Mouse (Mus musculus) forebrain, embryonic 16.5 days (tissue): ENCODE results near the gene Rnls. TPM values are rescaled to one million over a fixed set of nuclear protein-coding genes. Genes with fewer than 3 reads are reported as not detected.

Experiments
- ATAC-seq: fragments of 200-750 bp; cut with Nextera tagmentation; 2 replicates; pipeline ENCODE4 v1.8.0; 2017; ENCODE audit warnings: mild to moderate bottlenecking, moderate library complexity
- H3K27ac ChIP-seq: fragments of 300-500 bp; sonication (generic); 2 replicates; pipeline ENCODE4 v1.5.1; 2014; ENCODE audit warnings: low read length, control low read depth
- H3K27me3 ChIP-seq: fragments of 300-500 bp; sonication (generic); replicated peaks from 2 replicates; pipeline ENCODE4 v1.6.1; 2014; ENCODE audit warnings: low read length; ENCODE audit not compliant: control insufficient read depth, insufficient read depth
- H3K36me3 ChIP-seq: fragments of 300-500 bp; sonication (generic); 2 replicates; pipeline ENCODE4 v1.6.1; 2014; ENCODE audit not compliant: control insufficient read depth, insufficient read depth
- H3K4me1 ChIP-seq: fragments of 300-500 bp; sonication (generic); replicated peaks from 2 replicates; pipeline ENCODE4 v1.6.1; 2014; ENCODE audit warnings: low read length; ENCODE audit not compliant: control insufficient read depth, insufficient read depth
- H3K4me2 ChIP-seq: fragments of 300-500 bp; sonication (generic); 2 replicates; pipeline ENCODE4 v1.6.1; 2014; ENCODE audit warnings: mild to moderate bottlenecking, low read length, control low read depth
- H3K4me3 ChIP-seq: fragments of 300-500 bp; sonication (generic); replicated peaks from 2 replicates; pipeline ENCODE4 v1.5.1; 2014; ENCODE audit warnings: mild to moderate bottlenecking, low read length, control low read depth
- H3K9ac ChIP-seq: fragments of 300-500 bp; sonication (generic); replicated peaks from 2 replicates; pipeline ENCODE4 v1.6.1; 2014; ENCODE audit warnings: low read depth, low read length, control low read depth
- H3K9me3 ChIP-seq: fragments of 300-500 bp; sonication (generic); 2 replicates; pipeline ENCODE4 v1.6.1; 2016; ENCODE audit warnings: low read length; ENCODE audit not compliant: control insufficient read depth
- WGBS: fragments of 180-500 bp; shearing (Covaris S2); extraction: QIAGEN DNeasy Blood & Tissue Kit; methylation state at CpG from one replicate; pipeline ENCODE4 v1.1.7; 2014; 5-methylcytosine and 5-hydroxymethylcytosine counted together
- microRNA-seq: library from miRNA; unstranded; fragments of <30 nt; microRNA quantifications from one replicate; pipeline ENCODE4, GENCODE M21; 2017
- polyA plus RNA-seq: library from polyadenylated mRNA; unstranded; fragments of >200 nt; fragmentation: Nextera tagmentation; extraction: Ambion mirVana; gene quantifications from 2 replicates; pipeline ENCODE4 v1.2.1, GENCODE M21; 2015

Gene Rnls
- polyA plus RNA-seq, 1 experiment from 2014 or later: 9.1 TPM

DNA sequence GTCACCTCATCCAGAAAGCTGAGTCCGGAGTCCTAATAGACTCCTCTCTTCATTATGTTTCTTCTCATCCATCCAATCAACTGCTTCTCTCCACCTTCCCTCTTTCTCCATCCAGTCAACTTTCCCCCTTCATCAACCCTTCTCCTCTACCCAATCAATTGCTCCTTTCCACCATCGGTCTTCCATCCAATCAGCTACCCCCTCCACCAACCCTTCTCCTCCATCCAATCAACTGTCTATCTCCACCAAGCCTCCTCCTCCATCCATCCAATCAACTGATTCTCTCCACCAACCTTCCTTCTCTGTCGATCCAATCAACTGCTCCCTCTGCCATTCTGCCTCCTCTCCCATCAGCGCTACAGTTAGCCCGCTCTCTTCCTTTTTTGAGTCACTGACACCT lies 295.5 kb downstream of the Rnls start:
- H3K27ac ChIP-seq: no peak overlapping the region
- H3K4me3 ChIP-seq: no peak overlapping the region
- no peak overlapping the region for H3K4me2 ChIP-seq
- H3K36me3 ChIP-seq: no peaks in the 10 kb centered on the region
- H3K27me3 ChIP-seq: no peaks in the 10 kb centered on the region
- no peaks in the 10 kb centered on the region for H3K9me3 ChIP-seq
- peaks cover 3% of the 10 kb centered on the region; the same call in 1 of the 2 replicates for H3K4me1 ChIP-seq
- H3K9ac ChIP-seq: no peak overlapping the region
- ATAC-seq: no peak
- WGBS: 96% methylated on average over 5 of the region's 5 CpGs

DNA sequence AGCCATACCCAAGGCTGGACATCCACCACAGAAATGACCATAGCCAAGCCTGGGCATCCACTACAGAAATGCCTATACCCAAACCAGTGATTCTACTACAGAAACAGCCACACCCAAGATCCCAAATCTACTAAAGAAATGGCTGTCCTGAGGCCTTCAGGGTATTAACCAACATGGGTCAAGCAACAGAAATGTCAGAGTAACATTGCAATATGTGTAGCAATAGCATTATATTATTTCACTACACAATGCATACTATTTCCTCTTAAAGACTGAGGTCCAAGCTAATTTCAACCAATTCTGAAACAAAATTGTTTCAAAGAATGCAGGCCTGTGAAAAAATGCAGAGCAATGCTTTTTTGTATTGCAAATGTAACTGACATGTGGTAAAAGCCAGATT lies 299.5 kb downstream of the Rnls start:
- ATAC-seq: no peak

DNA sequence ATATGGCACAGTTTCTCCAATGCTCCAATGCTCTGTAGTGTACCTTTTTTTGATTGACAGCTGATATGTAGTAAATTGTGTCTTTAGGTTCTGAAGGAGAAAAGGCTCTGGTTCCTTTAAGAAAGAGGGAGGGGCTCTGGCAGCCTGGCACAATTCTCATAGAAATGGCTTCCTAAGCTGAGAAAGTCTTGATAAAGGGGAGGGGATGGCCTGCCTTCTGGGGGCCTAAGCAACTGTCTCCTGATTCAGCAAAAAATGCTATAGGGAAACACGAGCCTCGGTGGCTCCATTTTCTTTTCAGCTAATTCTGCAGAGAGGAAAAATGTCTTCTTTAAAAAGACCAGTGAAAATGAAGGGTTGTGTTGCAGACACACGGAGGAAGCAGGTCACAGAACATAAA lies 300.8 kb downstream of the Rnls start:
- ATAC-seq: no peak
- H3K9ac ChIP-seq: no peak overlapping the region
- no peak overlapping the region for H3K4me2 ChIP-seq
- H3K4me3 ChIP-seq: no peak overlapping the region
- H3K27me3 ChIP-seq: no peaks in the 10 kb centered on the region
- no peak overlapping the region for H3K27ac ChIP-seq
- no peaks in the 10 kb centered on the region for H3K4me1 ChIP-seq
- H3K36me3 ChIP-seq: no peaks in the 10 kb centered on the region
- 43% methylated on average over 3 of the region's 3 CpGs for WGBS
- H3K9me3 ChIP-seq: no peaks in the 10 kb centered on the region

More for the DNA sequence above, 299.5 kb downstream of the Rnls start:
- Histone ChIP-seq H3K27me3 (no peaks in the 10 kb centered on the region), H3K4me1 (no peaks in the 10 kb centered on the region), H3K9ac (no peak overlapping the region), H3K9me3 (no peaks in the 10 kb centered on the region), H3K4me3 (no peak overlapping the region), H3K27ac (no peak overlapping the region), H3K4me2 (no peak overlapping the region), H3K36me3 (no peaks in the 10 kb centered on the region)

DNA sequence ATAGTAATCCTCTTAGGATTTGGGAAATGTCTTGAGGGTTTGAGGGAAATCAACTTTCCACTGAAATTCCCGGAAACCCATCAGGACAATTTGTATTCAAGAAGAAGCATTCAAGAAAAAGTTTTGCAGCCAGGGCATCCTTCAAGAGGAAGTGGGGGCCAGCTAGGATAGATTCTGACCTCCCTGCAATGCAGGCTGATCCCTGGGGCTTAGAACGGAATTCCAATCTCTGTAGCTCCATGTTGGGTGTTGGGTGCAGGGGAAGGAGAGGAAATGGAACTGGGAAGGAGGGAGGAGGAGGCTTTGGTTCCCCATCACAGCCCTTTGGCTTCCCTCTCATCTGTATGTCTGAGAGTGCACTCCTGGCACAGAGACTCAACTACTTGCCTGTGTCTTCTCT lies 303.2 kb downstream of the Rnls start:
- Histone ChIP-seq H3K9ac (no peak overlapping the region), H3K27me3 (no peaks in the 10 kb centered on the region), H3K9me3 (no peaks in the 10 kb centered on the region), H3K4me1 (no peaks in the 10 kb centered on the region), H3K36me3 (no peaks in the 10 kb centered on the region), H3K27ac (no peak overlapping the region), H3K4me3 (no peak overlapping the region), H3K4me2 (no peak overlapping the region)
- no peak for ATAC-seq
- 80% methylated on average over 2 of the region's 2 CpGs for WGBS

DNA sequence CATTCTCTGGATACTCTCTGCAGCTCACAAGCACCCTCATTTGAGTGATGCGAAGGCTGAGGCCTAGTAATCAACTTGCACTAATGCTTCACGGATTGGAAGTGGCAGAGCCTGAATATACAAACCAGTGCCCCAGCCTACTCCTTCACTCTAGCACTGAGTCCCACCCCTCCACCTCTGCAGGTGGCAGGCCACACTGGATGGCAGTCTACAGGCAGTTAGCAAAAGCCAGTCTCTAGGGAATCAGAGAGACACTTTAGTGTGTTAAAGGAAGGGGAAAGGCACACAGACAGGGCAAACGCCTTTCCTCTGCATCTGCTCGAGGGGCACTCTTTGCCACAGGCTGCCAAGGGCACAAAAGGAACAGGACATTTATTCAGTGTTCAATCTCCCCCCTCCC lies 304.1 kb downstream of the Rnls start:
- Histone ChIP-seq H3K9me3 (no peaks in the 10 kb centered on the region), H3K36me3 (no peaks in the 10 kb centered on the region), H3K27ac (no peak overlapping the region), H3K27me3 (no peaks in the 10 kb centered on the region), H3K4me3 (no peak overlapping the region), H3K9ac (no peak overlapping the region), H3K4me1 (no peaks in the 10 kb centered on the region), H3K4me2 (no peak overlapping the region)
- ATAC-seq: no peak
- 61% methylated on average over 4 of the region's 4 CpGs for WGBS

Small RNAs within 50 kb of the gene (microRNA-seq; reads per million reads assigned to microRNA genes)
- gene Mir3970: 6.0 reads per million, percentile 24 among the genes with 10 or more reads in this experiment

Other genes with a start within 250 kb of the Rnls start
- not detected in 2 replicates for gene Lipo4, start 125.5 kb upstream of the Rnls start, polyA plus RNA-seq
- not detected in 2 replicates for gene Gm8978, start 233.0 kb upstream of the Rnls start, polyA plus RNA-seq